Mouse (Mus musculus) layer of hippocampus, adult 18-20 months (tissue): ENCODE measurements around the gene Gm3164. TPM values are rescaled to one million over a fixed set of nuclear protein-coding genes. Genes with fewer than 3 reads are reported as not detected.
"Not testable (repeated sequence)": the region's sequence is repeated elsewhere in the genome, so short reads cannot be mapped to it uniquely, and the experiment has no call there.

Experiments
- DNase-seq, 2 experiments: peaks; one replicate each; pipeline ENCODE4 v3.0.0; 2022; ENCODE audit warnings: low spot score in 2 of 2
- long read RNA-seq: library from polyadenylated mRNA; stranded (forward); transcript quantifications from one replicate; pipeline ENCODE4 v2.0.0, GENCODE M21; 2021
- total RNA-seq, 2 experiments: library from RNA; stranded (reverse); gene quantifications; 2 replicates each; pipeline ENCODE4 v1.2.3; 2021

Gm3164 gene
- total RNA-seq, result 1 to 10 TPM in 1 of 2 experiments, not detected in 1; 1.0 TPM
- long read RNA-seq, result 0 reads

GRCm38 (mm10) chr14:4414965-4415835 lies at the start of gene Gm3164:
TSS of gene Gm3164 (plus strand) at chr14:4415448.
- not testable (repeated sequence) for DNase-seq

DNA sequence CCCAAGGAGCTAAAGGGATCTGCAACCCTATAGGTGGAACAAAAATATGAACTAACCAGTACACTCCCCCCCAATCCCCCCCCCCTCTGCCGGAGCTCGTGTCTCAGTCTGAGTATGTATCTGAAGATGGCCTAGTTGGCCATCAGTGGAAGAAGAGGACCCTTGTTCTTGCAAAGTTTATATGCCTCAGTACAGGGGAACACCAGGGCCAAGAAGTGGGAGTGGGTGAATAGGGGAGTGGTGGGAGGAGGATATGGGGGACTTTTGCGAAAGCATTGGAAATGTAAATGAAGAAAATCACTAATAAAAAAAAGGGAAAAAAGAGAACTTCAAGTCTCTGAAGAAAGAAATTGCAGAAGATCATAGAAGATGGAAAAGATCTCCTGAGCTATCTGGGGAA lies 46.3 kb upstream of the Gm3164 start:
- not testable (repeated sequence) for DNase-seq

DNA sequence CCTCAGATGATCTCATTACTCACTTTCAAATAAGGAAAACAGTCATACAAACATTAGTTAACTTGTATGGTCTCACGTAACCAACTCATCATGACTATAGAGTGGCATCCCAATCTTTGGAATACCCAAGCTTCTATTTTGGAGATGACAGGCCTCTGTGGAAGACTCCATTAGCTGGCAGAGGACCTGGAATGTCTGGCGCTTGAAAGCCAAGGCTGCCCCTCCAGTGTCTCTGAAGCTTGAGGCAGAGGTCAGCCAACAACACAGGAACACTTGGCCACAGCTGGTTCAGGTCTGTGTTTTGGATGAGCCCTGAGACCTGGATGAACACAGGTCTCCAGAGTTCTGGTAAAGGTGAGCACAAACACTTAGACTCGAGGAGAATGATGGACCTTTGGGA lies 45.6 kb upstream of the Gm3164 start:
- DNase-seq, result not testable (repeated sequence)

DNA sequence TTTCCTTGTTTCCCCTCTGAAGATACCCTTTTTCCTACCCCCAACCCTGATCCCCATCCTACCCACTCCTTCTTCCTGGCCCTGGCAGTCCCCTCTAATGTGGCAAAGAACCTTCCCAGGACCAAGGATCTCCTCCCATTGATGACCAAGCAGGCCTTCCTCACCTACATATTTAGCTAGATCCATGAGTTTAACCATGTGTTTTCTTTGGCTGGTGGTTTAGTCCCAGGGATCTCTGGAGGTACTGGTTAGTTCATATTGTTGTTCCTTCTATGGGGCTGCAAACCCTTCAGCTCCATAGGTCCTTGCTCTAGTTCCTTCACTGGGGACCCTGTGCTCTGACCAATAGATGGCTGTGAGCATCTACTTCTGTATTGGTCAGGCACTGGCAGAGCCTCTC lies 37.4 kb upstream of the Gm3164 start:
- not testable (repeated sequence) for DNase-seq

DNA sequence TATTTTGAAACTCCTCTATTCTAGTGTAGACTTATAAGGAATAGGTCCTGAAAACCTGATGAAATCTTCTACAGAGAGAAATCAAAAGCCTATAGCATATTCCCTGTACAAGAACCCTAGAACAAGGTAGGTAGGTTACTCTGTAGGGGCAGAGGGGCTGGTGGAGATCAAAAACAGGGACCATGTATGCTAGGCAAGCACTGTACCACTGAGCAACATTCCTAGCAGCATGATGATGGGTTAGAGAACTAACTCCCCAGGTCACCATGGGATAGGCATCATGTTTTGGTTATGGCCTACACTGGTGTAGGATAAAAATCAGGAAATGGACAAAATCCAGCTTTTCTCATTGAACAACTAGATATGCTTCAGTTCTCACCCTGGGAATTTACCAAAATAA lies 29.6 kb upstream of the Gm3164 start:
- DNase-seq, result not testable (repeated sequence)

- not testable (repeated sequence) for DNase-seq
These were observed 22.3 kb upstream of the Gm3164 start for GRCm38 (mm10) chr14:4392841-4393530.

DNA sequence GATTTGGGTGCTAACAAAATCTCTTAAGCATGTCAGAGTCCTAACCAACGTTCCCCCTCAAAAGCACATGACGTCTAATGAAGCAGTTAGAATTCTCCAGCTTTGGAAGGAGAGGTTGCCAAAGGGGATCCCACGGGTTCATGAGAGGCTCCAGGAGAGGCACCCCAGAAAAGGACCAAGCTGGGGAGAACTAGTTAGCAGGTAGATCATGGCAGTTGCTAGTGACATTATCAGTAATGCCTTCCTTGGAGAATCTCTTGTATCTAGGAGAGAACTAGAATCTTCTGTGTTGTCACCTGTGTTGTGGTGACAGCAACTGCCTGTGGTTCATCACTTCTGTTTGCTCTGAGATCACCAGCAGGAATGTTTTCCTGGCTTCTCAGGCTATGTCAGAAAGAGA lies 18.0 kb upstream of the Gm3164 start, which contains the start of gene Gm3159:
Gm3159 (plus strand) TSS at position 301 of the 400 bp plus-strand sequence.
- DNase-seq, result not testable (repeated sequence)

DNA sequence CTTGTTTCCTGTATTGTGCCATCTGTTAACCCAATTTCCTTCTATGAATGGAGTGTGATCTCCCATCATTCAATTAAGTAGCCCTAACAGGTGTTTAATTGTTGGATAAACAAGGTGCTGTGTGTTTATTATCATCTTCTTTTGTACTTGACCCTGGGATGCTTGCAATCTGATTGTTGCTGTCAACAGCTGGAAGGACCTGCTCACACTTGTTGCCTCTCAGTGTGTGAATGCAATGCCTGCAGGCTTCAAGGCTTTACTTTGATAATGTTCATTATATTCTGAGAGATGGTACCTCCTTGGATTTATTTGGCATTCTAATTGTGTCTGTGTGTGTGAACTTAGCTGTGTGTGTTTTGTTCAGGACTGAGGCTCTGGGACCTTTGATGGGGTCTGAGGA lies 16.6 kb upstream of the Gm3164 start:
- DNase-seq, result not testable (repeated sequence)

- not testable (repeated sequence) for DNase-seq
These were observed 15.0 kb upstream of the Gm3164 start for GRCm38 (mm10) chr14:4400115-4400789.

DNA sequence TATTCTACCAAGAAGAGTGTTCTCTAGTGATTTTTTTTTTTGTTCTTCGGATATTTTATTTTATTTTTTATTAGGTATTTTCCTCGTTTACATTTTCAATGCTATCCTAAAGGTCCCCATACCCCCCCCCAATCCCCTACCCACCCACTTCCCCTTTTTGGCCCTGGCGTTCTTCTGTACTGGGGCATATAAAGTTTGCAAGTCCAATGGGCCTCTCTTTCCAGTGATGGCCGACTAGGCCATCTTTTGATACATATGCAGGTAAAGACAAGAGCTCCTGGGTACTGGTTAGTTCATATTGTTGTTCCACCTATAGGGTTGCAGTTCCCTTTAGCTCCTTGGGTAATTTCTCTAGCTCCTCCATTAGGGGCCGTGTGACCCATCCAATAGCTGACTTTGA lies 14.0 kb upstream of the Gm3164 start:
- DNase-seq, result not testable (repeated sequence)

DNA sequence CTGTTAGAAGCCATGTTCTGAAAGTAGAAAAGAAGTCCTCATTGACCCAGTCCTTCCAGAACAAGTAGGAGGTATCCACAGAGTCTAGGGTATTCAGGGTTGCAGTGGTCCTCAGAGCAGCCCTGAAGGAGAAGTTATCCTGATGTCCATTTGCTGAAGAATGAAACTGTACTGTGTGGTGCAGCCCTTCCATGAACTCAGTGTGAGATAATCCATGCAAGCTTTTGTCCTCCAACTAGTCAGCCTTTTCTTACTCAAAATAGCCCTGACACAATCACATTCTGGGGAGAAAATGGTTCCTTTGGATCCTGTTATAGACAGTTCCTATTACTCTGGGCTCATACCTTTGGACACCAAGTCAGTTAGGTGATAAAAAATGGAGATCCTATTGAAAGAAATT lies 11.4 kb upstream of the Gm3164 start:
- not testable (repeated sequence) for DNase-seq

GRCm38 (mm10) chr14:4409939-4410338 lies 5.3 kb upstream of the Gm3164 start:
- DNase-seq, result not testable (repeated sequence)

DNA sequence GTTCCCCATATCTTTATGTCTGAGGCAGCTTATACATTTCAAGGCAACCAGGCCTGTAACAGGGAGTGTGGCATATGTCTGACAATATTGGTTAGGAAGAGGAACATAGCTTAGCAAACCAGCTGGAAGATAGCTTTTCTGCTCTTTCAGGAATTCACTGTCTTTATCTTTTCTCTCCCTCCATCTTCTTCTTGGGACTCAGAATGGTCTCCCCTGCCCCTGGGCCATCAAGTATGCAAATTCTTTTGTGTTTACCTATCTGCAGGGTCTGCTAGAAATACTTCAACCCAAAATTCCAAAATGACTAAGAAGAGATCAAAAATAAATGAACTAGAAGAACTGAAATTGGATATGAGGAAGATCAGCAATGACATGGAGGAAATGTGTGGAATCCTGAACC lies 15.4 kb downstream of the Gm3164 start, which contains the start of gene Gm3173:
Gm3173 (plus strand) TSS at position 301 of the 400 bp plus-strand sequence.
- DNase-seq, result not testable (repeated sequence)

DNA sequence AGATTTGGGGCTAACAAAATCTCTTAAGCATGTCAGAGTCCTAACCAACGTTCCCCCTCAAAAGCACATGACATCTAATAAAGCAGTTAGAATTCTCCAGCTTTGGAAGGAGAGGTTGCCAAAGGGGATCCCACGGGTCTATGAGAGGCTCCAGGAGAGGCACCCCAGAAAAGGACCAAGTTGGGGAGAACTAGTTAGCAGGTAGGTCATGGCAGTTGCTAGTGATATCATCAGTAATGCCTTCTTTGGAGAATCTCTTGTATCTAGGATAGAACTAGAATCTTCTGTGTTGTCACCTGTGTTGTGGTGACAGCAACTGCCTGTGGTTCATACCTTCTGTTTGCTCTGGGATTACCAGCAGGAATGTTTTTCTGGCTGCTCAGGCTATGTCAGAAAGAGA lies 66.2 kb downstream of the Gm3164 start, which contains the start of gene Gm3182:
Gm3182 (plus strand) TSS at position 301 of the 400 bp plus-strand sequence.
- DNase-seq, result not testable (repeated sequence)

Other genes with a start within 250 kb of the Gm3164 start
- gene Gm2974, start 232.9 kb upstream of the Gm3164 start, total RNA-seq, result 1 to 10 TPM in 1 of 2 experiments, under 1 TPM in 1; 0.25 to 1.8 TPM
- gene Gm3138, start 165.8 kb upstream of the Gm3164 start, total RNA-seq, result not detected
- gene Gm3149, start 98.2 kb upstream of the Gm3164 start, total RNA-seq, result not detected
- 1 to 10 TPM in 1 of 2 experiments, under 1 TPM in 1; 0.76 to 1.3 TPM for gene 2610042L04Rik, start 80.7 kb upstream of the Gm3164 start, total RNA-seq
- gene Gm3159, start 17.9 kb upstream of the Gm3164 start, total RNA-seq, result not detected
- not detected for gene Gm3173, start 15.5 kb downstream of the Gm3164 start, total RNA-seq
- not detected for gene Gm3182, start 66.3 kb downstream of the Gm3164 start, total RNA-seq
- gene Gm3047, start 140.0 kb downstream of the Gm3164 start, total RNA-seq, result not detected
- gene Gm8159, start 216.9 kb downstream of the Gm3164 start, total RNA-seq, result under 1 TPM; 0.30 to 0.51 TPM
- under 1 TPM in 1 of 2 experiments, not detected in 1; 0.33 TPM for gene Gm3239, start 248.7 kb downstream of the Gm3164 start, total RNA-seq